Mouse (Mus musculus): ENCODE results near the gene Atxn7.
"Not testable (repeated sequence)": the region's sequence is repeated elsewhere in the genome, so short reads cannot be mapped to it uniquely, and the experiment has no call there.

The Atxn7 gene

DNA sequence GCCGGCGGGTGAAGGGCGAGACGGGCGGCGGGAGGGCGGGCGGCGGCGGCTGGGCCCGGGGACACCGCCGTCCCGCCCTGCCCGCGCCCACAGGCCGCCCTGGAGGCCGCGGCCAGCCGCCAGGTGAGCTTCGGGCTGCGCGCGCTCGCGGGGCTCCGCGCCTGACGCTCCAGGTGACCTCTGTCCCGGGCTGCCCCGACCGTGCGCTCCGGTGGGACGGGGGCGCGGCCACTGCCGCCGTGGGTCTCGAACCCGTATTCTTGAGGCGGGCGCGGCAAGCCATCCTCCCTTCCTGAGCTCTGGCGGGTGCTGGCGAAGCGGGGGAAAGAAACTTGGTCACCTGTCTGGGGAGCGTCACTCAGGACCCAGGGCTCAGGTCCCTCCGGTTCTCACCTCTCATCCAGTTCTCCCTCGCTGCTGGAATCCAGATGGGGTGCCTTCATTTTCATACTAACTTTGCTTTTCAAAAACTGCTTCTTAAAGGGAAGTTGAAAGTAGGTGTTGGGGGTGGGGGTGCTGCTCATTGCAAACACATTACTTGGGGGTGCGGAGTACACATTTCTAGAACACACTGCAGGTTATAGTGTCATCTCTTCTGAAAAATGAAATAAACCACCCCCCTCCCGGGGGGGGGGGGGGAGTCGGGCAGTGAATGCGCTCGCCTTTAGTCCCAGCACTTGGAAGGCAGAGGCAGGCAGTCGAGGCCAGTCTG, at the start of gene Atxn7, which contains the start of gene Thoc7:
TSS of gene Atxn7 (plus strand) at position 40 of the 712 bp plus-strand sequence.
TSS of gene Thoc7 (minus strand) at position 452 of the 712 bp plus-strand sequence.
- DNase-seq (ENCODE audit: low read depth) = peak; percentile 47

DNA sequence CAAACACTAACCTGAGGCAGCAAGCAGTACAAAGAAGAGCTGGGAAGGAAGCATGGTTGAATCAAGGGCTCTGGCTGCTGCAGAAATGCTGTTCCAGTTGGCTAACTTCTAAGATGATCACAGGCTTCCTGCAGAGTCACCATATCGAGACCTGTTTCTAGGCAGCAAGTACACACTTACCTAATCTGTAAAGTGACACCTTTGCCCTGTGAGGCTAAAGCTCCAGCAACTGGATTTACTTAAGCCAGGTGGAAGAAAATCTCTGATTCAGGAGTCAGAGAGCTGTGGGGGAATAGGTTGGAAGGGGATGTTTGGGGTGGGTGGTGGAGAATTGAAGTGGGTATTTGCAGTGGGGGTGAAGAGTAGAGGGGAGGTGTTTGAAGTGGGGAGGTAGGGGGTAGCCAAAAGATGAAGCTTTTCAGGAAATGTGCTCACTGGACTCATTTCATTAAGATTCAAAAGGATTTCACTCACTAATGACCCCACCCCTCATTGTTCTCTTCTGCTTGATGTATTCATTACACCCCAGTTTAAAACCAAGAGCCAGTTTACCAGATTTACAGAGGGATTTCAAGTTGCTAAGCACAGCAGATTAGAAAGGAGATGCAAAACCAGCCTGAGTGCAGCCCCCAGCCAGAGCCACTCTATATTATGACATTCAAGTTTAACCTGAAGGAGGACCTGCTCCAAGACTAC, 46.7 kb upstream of the Atxn7 start, which contains the start of gene Gm281:
TSS of gene Gm281 (minus strand) at position 92 of the 696 bp plus-strand sequence.
- no peak for DNase-seq (ENCODE audit: low read depth)

DNA sequence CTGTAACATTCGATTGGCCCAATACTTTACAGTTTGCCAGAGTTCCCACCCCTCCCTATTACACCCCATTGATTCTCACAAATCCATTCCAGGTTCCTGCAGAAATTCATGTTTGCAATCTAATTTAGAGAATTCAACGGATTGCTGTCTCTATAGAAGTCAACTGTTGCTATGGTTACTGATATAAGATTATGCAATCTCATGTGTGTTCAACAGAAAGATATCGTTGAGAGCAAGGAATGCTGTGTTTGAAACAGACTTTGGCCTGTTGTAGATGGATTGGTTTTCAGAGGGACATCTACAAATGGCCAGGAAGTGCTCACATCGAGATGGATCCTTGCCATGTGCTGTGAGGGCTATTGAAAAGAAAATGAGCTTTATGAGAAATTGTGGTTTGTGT, 46.0 kb upstream of the Atxn7 start:
- DNase-seq (ENCODE audit: low read depth) = no peak

- DNase-seq (ENCODE audit: low read depth) = no peak
Observed at GRCm38 (mm10) chr14:13917208-13917607, 44.0 kb upstream of the Atxn7 start.

- peak; percentile 81 for DNase-seq (ENCODE audit: low read depth)
Observed at GRCm38 (mm10) chr14:13917630-13918029, 43.6 kb upstream of the Atxn7 start.

DNA sequence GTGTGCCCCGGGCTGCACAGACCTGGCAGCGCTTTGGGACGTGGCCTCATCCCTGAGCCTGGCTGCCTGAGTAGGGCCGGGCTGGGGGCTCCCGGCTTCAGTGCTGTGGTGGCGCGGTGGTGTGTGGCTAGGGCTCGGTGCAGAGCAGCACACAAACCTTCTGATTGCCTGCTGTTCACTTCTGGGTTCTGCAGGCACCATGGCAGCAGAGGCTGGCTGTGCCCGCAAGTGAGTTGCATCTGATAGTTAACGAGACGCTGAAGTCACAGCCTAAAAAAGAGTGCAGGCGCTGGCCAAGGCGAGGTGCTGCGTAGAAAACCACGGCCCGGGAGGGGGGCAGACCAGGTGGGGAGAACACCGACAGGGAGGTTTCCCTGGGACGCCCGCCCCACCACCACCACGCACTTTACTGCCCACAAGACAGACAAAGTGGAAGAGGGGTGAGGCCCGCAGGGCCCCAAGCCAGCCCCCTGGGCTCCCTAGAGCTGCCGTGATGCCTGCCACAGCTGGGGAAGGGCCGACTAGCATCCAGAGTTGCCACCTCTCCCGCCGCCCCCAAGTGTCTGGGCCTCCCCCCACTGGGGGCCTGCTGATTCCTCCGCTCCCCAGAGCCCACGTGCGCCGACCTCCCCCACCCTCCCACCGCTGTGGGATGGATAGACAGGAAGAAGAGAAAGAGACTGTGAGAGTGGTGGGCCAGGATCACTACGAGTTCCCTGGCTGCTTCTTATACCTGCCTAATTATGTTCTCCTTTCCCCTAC, 27.8 kb upstream of the Atxn7 start:
- DNase-seq (ENCODE audit: low read depth) = no peak

DNA sequence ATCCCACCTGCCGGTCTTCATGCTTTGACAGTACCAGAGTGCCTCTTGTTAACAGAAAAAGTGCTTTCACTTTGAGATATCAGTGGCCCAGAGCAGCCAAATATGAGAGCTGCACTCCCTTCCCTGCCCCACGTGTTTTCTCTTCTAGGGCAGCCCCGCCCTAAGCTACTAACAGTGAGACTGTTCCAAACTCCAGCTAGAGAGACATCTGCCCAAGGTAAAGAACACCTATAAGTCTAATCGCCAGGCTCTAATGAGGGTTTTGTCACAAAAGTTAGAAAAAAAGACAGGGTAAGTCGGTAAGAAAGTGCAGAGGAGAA, 27.2 kb upstream of the Atxn7 start:
- DNase-seq (ENCODE audit: low read depth) = no peak

DNA sequence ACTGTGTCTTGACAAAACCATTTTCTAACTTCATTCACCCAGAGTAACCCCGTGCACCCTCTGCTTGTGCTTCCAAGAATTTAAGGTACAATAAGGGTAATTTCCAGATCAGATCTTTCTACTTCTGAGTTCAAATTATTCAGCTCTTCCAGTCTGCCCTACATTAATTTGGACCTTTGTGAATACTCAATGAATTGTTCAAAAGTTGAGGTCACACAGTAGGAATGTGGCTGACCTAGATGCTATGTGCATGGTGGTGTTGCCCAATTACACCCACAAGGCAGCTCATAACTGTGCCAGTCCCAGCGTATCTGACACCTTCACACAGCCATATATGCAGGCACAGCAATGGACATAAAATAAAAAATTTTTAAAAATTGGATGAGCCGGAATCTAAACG, 16.6 kb upstream of the Atxn7 start:
- DNase-seq (ENCODE audit: low read depth) = no peak

DNA sequence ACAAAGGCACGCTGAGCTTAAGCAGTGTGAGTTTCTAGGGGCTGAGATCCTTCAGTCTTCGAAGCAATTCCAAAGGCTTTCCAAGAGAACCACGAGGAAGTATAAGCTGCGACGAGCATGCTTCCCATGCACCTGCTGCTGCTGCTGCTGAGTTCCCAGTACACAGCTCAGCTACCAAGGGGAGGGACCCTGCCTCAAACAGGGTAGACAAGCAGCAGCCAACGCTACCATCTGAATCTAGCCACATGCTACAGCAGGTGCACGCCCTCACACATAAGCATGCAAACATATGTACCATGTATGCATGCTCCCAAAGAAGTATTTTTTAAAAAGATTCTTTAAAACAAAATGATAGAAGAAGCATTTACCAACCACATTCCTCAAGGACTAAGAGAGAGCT, 12.9 kb upstream of the Atxn7 start:
- no peak for DNase-seq (ENCODE audit: low read depth)

GRCm38 (mm10) chr14:13950401-13950800, 10.8 kb upstream of the Atxn7 start:
- DNase-seq (ENCODE audit: low read depth) = peak; percentile 45

DNA sequence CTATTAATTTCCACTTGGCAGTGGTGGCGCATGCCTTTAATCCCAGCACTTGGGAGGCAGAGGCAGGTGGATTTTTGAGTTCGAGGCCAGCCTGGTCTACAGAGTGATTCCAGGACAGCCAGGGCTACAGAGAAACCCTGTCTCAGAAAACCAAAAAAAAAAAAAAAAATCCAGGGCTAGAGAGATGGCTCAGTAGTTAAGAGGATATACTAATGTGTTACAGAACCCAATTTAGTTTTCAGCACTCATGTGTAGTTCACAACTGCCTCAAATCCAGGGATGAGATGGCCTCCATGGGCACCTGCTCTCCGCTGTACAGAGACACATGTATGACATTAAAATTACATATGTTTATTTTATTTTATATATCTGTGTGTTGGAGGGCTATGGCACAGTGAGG, 9.1 kb upstream of the Atxn7 start:
- not testable (repeated sequence) for DNase-seq (ENCODE audit: low read depth)

GRCm38 (mm10) chr14:13960079-13960478, 1.2 kb upstream of the Atxn7 start:
- DNase-seq (ENCODE audit: low read depth) = peak; percentile 47

DNA sequence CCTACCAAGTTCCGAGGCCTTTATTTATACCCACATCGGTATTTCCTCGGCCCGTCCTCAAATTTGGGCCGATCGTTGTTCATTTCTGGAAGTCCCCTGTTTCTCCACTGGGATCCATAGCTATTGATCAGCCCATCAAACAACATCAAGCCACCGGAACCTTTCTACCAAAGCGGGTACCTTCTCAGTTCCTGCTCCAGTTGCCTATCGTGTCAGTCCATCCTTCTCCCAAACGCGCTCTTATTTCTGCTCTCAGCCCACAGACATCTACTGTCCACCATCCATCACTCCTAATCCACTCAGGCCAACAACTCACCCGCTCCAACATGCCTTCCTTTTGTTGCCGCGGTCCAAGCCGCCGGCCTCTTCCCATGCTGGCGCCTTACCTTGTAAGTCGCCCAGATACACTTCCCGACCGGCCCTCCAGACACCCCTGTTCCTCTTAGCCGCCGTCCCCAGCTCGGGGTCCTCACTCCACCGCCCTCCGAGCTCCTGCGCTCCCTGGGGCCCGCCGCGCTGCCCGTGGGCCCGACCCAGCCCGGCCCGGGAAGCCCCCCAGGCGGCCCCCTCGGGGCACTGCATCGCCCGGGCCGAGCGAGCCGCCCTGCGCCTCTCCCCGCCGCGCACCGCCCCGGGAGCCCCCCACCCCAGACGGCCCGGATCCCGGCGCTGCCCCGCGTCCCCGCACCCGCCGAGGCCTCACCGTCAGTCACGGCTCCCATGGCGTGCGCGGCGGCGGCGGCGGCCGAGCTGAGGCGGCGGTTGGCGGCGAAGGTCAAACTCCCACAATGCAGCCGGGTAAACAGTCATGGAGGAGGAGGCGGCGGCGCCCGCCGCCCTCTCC, 536 bp upstream of the Atxn7 start:
- DNase-seq (ENCODE audit: low read depth) = peak; percentile 76

DNA sequence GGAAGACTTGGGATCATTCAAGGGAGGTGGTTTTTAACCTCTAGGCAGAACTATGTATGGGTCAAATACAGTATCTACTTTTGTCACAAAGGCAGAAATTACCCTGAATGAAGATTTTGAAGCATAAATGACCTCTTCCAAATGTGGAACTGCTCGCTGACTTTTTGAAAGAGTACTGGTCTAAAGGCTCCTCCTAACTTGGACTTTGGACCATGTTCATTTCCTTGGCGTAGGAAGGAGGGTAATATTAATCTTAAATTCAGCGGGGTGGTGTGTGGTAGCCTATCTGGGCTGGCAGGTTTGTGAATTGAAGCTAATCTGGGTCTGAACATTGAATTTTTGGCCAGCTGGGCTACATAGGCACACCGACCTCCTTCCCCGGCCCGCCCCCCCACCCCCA, 1.2 kb downstream of the Atxn7 start:
- no peak for DNase-seq (ENCODE audit: low read depth)

GRCm38 (mm10) chr14:13963527-13963926, 2.3 kb downstream of the Atxn7 start:
- no peak for DNase-seq (ENCODE audit: low read depth)

DNA sequence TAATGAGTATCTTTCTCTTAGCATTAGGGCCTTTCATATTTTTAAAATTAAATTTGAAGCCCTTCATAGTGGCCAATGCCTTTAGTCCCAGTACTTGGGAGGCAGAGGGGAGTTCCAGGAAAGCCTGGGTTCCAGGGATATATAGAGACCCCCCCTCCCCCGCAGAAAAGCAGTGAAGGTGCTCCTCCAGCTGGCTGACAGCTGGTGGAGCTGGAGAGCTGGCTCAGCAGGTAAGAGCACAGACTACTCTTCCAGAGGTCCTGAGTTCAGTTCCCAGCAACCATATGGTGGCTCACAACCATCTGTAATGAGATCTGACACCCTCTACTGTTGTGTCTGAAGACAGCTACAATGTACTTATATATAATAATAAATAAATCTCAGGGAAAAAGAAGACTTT, 6.4 kb downstream of the Atxn7 start:
- peak; percentile 10 for DNase-seq (ENCODE audit: low read depth)

DNA sequence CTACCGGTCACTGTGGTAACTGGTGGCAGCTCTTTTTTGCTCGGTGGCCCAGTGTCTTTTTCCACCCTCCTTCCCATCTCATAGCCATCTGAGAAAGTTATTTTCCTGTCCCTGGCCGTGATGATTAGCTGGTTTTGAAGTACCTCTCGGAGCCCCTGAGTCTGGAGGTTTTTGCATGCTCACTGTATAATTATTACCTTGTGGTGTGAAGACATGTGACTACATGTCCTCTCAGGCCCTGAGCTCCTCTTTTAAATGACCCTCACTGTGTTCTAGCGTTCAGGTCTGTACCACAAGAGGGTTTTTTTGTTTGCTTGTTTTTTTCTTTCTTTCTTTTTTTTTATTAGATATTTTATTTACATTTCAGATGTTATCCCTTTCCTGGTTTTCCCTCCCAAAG, 7.2 kb downstream of the Atxn7 start:
- DNase-seq (ENCODE audit: low read depth) = no peak

GRCm38 (mm10) chr14:13970513-13970912, 9.3 kb downstream of the Atxn7 start:
- DNase-seq (ENCODE audit: low read depth) = no peak

- no peak for DNase-seq (ENCODE audit: low read depth)
Observed at GRCm38 (mm10) chr14:13971644-13972234, 10.5 kb downstream of the Atxn7 start.

- peak; percentile 29 for DNase-seq (ENCODE audit: low read depth)
Observed at GRCm38 (mm10) chr14:13977498-13977897, 16.3 kb downstream of the Atxn7 start.

GRCm38 (mm10) chr14:13981286-13981685, 20.0 kb downstream of the Atxn7 start:
- no peak for DNase-seq (ENCODE audit: low read depth)

GRCm38 (mm10) chr14:13982174-13982573, 20.9 kb downstream of the Atxn7 start:
- no peak for DNase-seq (ENCODE audit: low read depth)

All from NIH3T3 (cell line).